Mouse (Mus musculus): ENCODE data around the gene Pex14. TPM values are rescaled to one million over a fixed set of nuclear protein-coding genes. Genes with fewer than 3 reads are reported as not detected.
"Not testable (repeated sequence)": the region's sequence is repeated elsewhere in the genome, so short reads cannot be mapped to it uniquely, and the experiment has no call there.

The Pex14 gene
- polyA plus RNA-seq, 1 experiment = 17.3 TPM

- no peak overlapping the region for H3K4me3 ChIP-seq (ENCODE audit: extremely low read depth, insufficient read depth, insufficient read length)
- DNase-seq (ENCODE audit: low read depth in 1 of 2, low spot score in 2 of 2) = no peak
- TF ChIP-seq POLR2A (IDR thresholded peaks at IDR 0.05; ENCODE audit: low read depth, low read length) = no peak
- TF ChIP-seq CTCF (IDR thresholded peaks at IDR 0.05; ENCODE audit: extremely low read depth, insufficient read depth, insufficient read length, insufficient replicate concordance) = no peak
- H3K27me3 ChIP-seq (ENCODE audit: control insufficient read depth, insufficient read depth, low read length) = no peaks in the 10 kb centered on the region
- 95% methylated on average over 18 of the region's 18 CpGs for WGBS
- no peaks in the 10 kb centered on the region for H3K36me3 ChIP-seq (ENCODE audit: control insufficient read depth, insufficient read depth, low read length)
- peaks cover 8% of the 10 kb centered on the region; the same call in 1 of the 2 replicates for H3K4me1 ChIP-seq (ENCODE audit: control insufficient read depth, insufficient read depth, insufficient read length)
- H3K27ac ChIP-seq (ENCODE audit: insufficient read depth, low read length) = no peak overlapping the region
These were observed 28.8 kb upstream of the Pex14 start for GRCm38 (mm10) chr4:149128467-149128866.

GRCm38 (mm10) chr4:149126663-149127062 is 27.0 kb upstream of the Pex14 start, which contains the start of gene Cort:
Cort (minus strand) TSS chr4:149126763.
- WGBS = 92% methylated on average over 11 of the region's 11 CpGs
- Histone ChIP-seq H3K27me3 (ENCODE audit: control insufficient read depth, insufficient read depth, low read length) (no peaks in the 10 kb centered on the region), H3K27ac (ENCODE audit: insufficient read depth, low read length) (no peak within 1 kb of the TSS)

GRCm38 (mm10) chr4:149126115-149126509 is 26.4 kb upstream of the Pex14 start:
- DNase-seq (ENCODE audit: low read depth in 1 of 2, low spot score in 2 of 2) = no peak
- Histone ChIP-seq H3K4me1 (ENCODE audit: control insufficient read depth, insufficient read depth, insufficient read length) (no peaks in the 10 kb centered on the region), H3K36me3 (ENCODE audit: control insufficient read depth, insufficient read depth, low read length) (no peaks in the 10 kb centered on the region), H3K4me3 (ENCODE audit: extremely low read depth, insufficient read depth, insufficient read length) (no peak overlapping the region), H3K27ac (ENCODE audit: insufficient read depth, low read length) (no peak overlapping the region), H3K27me3 (ENCODE audit: control insufficient read depth, insufficient read depth, low read length) (no peaks in the 10 kb centered on the region)
- 95% methylated on average over 6 of the region's 6 CpGs for WGBS
- TF ChIP-seq CTCF (IDR thresholded peaks at IDR 0.05; ENCODE audit: extremely low read depth, insufficient read depth, insufficient read length, insufficient replicate concordance) (no peak), POLR2A (IDR thresholded peaks at IDR 0.05; ENCODE audit: low read depth, low read length) (no peak)

More at GRCm38 (mm10) chr4:149126663-149127062, 27.0 kb upstream of the Pex14 start, which contains the start of gene Cort:
- Histone ChIP-seq H3K4me3 (ENCODE audit: extremely low read depth, insufficient read depth, insufficient read length) (no peak within 1 kb of the TSS), H3K4me1 (ENCODE audit: control insufficient read depth, insufficient read depth, insufficient read length) (no peaks in the 10 kb centered on the region; the same call in 1 of the 2 replicates), H3K36me3 (ENCODE audit: control insufficient read depth, insufficient read depth, low read length) (no peaks in the 10 kb centered on the region)
- TF ChIP-seq POLR2A (IDR thresholded peaks at IDR 0.05; ENCODE audit: low read depth, low read length) = no peak
- no peak for TF ChIP-seq CTCF (IDR thresholded peaks at IDR 0.05; ENCODE audit: extremely low read depth, insufficient read depth, insufficient read length, insufficient replicate concordance)
- no peak for DNase-seq (ENCODE audit: low read depth in 1 of 2, low spot score in 2 of 2)

- DNase-seq (ENCODE audit: low read depth in 1 of 2, low spot score in 2 of 2) = no peak
- Histone ChIP-seq H3K27ac (ENCODE audit: insufficient read depth, low read length) (no peak overlapping the region), H3K36me3 (ENCODE audit: control insufficient read depth, insufficient read depth, low read length) (no peaks in the 10 kb centered on the region), H3K4me1 (ENCODE audit: control insufficient read depth, insufficient read depth, insufficient read length) (no peaks in the 10 kb centered on the region), H3K27me3 (ENCODE audit: control insufficient read depth, insufficient read depth, low read length) (no peaks in the 10 kb centered on the region), H3K4me3 (ENCODE audit: extremely low read depth, insufficient read depth, insufficient read length) (no peak overlapping the region)
- TF ChIP-seq CTCF (IDR thresholded peaks at IDR 0.05; ENCODE audit: extremely low read depth, insufficient read depth, insufficient read length, insufficient replicate concordance) (no peak), POLR2A (IDR thresholded peaks at IDR 0.05; ENCODE audit: low read depth, low read length) (no peak)
- WGBS = 81% methylated on average over 11 of the region's 11 CpGs
These were observed 25.9 kb upstream of the Pex14 start for GRCm38 (mm10) chr4:149125341-149126114.

- no peak overlapping the region for H3K4me3 ChIP-seq (ENCODE audit: extremely low read depth, insufficient read depth, insufficient read length)
These were observed 23.8 kb upstream of the Pex14 start for GRCm38 (mm10) chr4:149123432-149123831.

GRCm38 (mm10) chr4:149119978-149120562 is 20.4 kb upstream of the Pex14 start:
- not testable (repeated sequence) for DNase-seq (ENCODE audit: low read depth in 1 of 2, low spot score in 2 of 2); H3K4me1 ChIP-seq (ENCODE audit: control insufficient read depth, insufficient read depth, insufficient read length); H3K4me3 ChIP-seq (ENCODE audit: extremely low read depth, insufficient read depth, insufficient read length); H3K36me3 ChIP-seq (ENCODE audit: control insufficient read depth, insufficient read depth, low read length); H3K27me3 ChIP-seq (ENCODE audit: control insufficient read depth, insufficient read depth, low read length); H3K27ac ChIP-seq (ENCODE audit: insufficient read depth, low read length)
- WGBS = 42% methylated on average over 12 of the region's 12 CpGs

More at GRCm38 (mm10) chr4:149123432-149123831, 23.8 kb upstream of the Pex14 start:
- H3K36me3 ChIP-seq (ENCODE audit: control insufficient read depth, insufficient read depth, low read length) = no peaks in the 10 kb centered on the region
- TF ChIP-seq CTCF (IDR thresholded peaks at IDR 0.05; ENCODE audit: extremely low read depth, insufficient read depth, insufficient read length, insufficient replicate concordance) = no peak
- TF ChIP-seq POLR2A (IDR thresholded peaks at IDR 0.05; ENCODE audit: low read depth, low read length) = no peak
- H3K4me1 ChIP-seq (ENCODE audit: control insufficient read depth, insufficient read depth, insufficient read length) = no peaks in the 10 kb centered on the region
- WGBS = 75% methylated on average over 5 of the region's 5 CpGs
- no peak for DNase-seq (ENCODE audit: low read depth in 1 of 2, low spot score in 2 of 2)
- H3K27ac ChIP-seq (ENCODE audit: insufficient read depth, low read length) = no peak overlapping the region
- no peaks in the 10 kb centered on the region for H3K27me3 ChIP-seq (ENCODE audit: control insufficient read depth, insufficient read depth, low read length)

Data from spleen, adult 2 months (tissue).